Mouse (Mus musculus): ENCODE measurements around the gene Nid1. TPM values are rescaled to one million over a fixed set of nuclear protein-coding genes. Genes with fewer than 3 reads are reported as not detected.

The Nid1 gene
- total RNA-seq (2023; ENCODE audit: inconsistent age), result 16.8 to 24.2 TPM (median 19.9 TPM) in 4 replicates

GRCm38 (mm10) chr13:13437460-13438015 is at the start of gene Nid1:
Gene Nid1 (plus strand): TSS chr13:13437551.

GRCm38 (mm10) chr13:13393228-13394095 is 43.9 kb upstream of the Nid1 start, which contains the start of gene Gpr137b:
Gene Gpr137b (minus strand): TSS chr13:13394014.

Other genes with a start within 250 kb of the Nid1 start
- gene Gpr137b, start 43.5 kb upstream of the Nid1 start, total RNA-seq (2023; ENCODE audit: inconsistent age), result 50.9 to 63.8 TPM (median 56.0 TPM) in 4 replicates
- 89.6 to 104 TPM (median 95.5 TPM) in 4 replicates for gene Lyst, start 152.8 kb downstream of the Nid1 start, total RNA-seq (2023; ENCODE audit: inconsistent age)

Measured in B cell, adult (primary cell).